Mouse (Mus musculus): ENCODE results near the gene Mrnip.
"Not testable (repeated sequence)": the region's sequence is repeated elsewhere in the genome, so short reads cannot be mapped to it uniquely, and the experiment has no call there.

The Mrnip gene

GRCm38 (mm10) chr11:50174111-50174729 is at the start of gene Mrnip:
Mrnip (plus strand) TSS chr11:50174444.
- in situ Hi-C loops (cut with MboI; ENCODE audit: unreplicated experiment in 2 of 2), result not testable (repeated sequence)

DNA sequence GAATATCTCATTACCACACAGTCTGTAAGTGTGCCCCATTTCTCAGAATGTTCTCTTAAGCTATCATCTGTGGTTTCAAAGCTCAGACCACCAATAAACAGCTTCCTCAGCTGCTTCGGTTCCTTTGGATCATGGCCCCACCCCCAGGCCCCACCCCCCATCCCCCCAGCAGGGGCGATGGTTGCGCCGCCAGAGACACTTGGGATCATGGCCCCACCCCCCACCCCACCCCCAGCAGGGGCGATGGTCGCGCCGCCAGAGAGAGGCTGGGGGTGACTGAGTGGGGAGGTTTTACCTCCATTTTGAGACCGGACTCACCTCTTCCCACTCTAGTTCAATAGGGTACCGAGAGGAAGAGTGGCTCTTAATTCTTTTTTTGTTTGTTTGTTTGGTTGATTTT is 46.5 kb upstream of the Mrnip start:
- in situ Hi-C loops (cut with MboI; ENCODE audit: unreplicated experiment in 2 of 2), result loop anchor here in 1 of 2 experiments (25.0 kb wide), 2 partner anchors 415 to 710 kb away; partner anchors contain the start of genes Cnot6, Zfp354c and Zfp879

DNA sequence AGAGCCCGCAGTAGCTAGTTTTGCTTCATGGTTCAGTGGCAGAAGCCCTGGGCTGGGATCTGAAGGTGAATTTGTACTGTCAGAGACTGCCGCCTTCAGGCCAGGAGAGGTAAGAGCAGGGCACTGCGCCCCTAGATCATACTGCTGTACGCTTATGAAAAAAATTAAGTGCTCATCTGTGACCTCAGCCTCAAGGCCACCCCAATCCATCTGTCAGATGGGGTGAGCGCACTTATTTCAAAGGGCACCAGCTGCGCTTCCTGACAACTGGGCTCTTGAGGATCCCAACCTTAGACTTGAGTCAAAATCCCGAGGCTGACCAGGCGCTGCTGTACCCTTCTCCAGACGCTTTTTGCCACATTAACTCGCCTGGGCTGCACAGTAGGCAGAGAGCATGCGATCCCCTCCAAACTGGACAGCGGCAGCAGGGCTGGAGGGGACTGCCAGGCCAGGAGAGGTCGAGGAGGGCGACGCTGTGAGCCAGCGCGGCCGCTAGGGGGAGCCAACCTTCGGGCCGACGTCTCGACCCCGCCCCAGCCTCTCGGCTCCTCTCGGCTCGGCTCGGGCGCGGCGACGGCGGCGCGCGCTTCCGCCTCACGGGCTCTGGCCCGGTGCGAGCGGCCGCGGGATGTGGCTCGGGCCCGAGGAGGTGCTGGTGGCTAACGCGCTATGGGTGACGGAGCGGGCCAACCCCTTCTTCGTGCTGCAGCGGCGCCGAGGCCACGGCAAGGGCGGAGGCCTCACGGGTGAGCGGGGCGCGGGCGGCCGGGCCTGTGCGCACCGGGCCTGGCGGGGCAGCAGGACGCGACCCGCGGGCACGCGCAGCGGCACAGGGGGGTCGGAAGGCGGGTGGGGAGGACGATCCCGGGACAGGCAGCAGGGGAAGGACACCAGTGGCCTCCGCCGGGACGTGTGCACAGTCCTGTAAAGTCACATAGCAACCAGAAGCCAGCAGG is 43.2 kb upstream of the Mrnip start, which contains the start of gene Tbc1d9b:
TSS of gene Tbc1d9b (plus strand) at position 586 of the 956 bp plus-strand sequence.
- in situ Hi-C loops (cut with MboI; ENCODE audit: unreplicated experiment in 2 of 2), result loop anchor here in 1 of 2 experiments (10.0 to 25.0 kb wide), 3 partner anchors 94 to 706 kb away; partner anchors contain the start of genes Cnot6, Zfp354c and Zfp879

DNA sequence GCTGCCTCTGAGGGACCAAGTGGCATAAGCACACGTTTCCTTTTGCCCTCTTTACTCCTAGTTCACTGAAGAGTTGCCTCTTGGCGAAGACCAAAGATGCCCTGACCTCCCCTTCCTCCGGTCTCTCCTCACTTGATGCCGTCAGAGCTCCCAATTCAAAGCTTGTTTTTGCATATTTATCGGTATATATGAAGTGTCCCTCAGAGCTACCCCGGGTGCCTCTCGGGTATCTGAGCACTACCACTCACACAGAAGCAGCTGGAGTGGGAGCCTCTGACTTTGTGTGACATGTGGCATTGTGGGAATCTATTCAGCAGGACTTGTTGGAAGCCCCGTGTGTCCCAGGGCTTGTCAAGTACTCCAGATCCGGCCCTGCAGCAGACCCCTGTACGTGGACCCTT is 42.4 kb upstream of the Mrnip start:
- in situ Hi-C loops (cut with MboI; ENCODE audit: unreplicated experiment in 2 of 2), result loop anchor here in 1 of 2 experiments (10.0 to 25.0 kb wide), 3 partner anchors 93 to 706 kb away; partner anchors contain the start of genes Cnot6, Zfp354c and Zfp879

DNA sequence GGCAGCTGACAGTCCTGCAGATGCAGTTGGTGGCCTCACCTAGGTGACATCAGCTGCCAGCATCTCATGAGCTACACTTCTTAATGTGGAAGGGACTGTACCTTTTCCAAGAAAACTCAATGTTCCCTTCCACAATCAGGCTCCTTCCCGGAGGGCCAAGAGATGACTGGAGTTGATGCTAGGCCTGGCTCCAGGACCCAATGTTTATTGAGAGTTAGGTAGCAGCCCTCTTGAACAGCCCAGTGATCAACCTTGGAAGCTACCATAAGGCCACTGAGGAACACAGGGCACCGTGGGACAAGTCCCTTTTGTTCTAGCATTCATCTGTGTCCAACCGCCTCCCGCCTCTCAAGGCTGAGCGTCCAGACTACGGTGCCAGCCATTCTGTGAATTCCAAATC is 42.0 kb upstream of the Mrnip start:
- in situ Hi-C loops (cut with MboI; ENCODE audit: unreplicated experiment in 2 of 2), result loop anchor here in 1 of 2 experiments (10.0 to 25.0 kb wide), 3 partner anchors 93 to 705 kb away; partner anchors contain the start of genes Cnot6, Zfp354c and Zfp879

DNA sequence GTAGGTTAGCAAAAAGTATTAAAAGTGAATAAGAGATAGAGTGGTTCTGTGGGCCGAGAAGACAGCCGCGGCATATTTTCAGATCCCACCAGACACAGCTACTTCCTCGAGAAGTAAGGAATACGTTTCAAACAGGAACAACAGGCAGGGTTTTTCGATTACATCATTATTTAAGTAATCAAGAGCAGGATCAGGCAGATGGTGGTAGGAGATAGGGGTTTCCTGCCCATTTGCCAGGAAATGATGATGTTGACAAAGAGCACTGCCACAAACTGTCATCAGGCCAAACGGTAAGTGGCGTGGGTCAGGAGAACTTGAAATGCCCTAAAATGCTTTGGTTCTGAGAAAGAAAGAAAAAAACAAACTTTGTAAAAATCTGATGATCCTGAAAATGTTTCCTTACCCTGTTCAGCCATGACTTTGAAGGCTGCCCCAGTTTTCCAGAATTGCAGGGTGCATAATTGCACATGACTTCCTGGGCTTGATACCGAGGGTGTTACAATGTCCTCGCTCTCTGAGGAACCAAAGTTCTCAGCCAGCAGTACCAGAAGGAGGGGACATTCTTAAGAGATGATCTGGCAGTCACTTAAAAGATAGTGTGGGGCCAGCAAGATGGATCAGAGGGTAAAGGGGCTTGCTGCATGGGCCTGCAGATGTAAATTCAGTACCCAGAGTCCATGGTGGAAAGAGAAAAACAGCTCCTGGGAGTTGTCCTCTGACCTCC is 39.9 kb upstream of the Mrnip start:
- in situ Hi-C loops (cut with MboI; ENCODE audit: unreplicated experiment in 2 of 2), result loop anchor here in 1 of 2 experiments (10.0 to 25.0 kb wide), 3 partner anchors 91 to 703 kb away; partner anchors contain the start of genes Cnot6, Zfp354c and Zfp879

GRCm38 (mm10) chr11:50138206-50138822 is 35.9 kb upstream of the Mrnip start:
- in situ Hi-C loops (cut with MboI; ENCODE audit: unreplicated experiment in 2 of 2), result loop anchor here in 1 of 2 experiments (10.0 to 25.0 kb wide), 3 partner anchors 86 to 699 kb away; partner anchors contain the start of genes Cnot6, Zfp354c and Zfp879

- in situ Hi-C loops (cut with MboI; ENCODE audit: unreplicated experiment in 2 of 2), result loop anchor here in 1 of 2 experiments (10.0 to 25.0 kb wide), 3 partner anchors 85 to 698 kb away; partner anchors contain the start of genes Cnot6, Zfp354c and Zfp879
These were observed 34.7 kb upstream of the Mrnip start for GRCm38 (mm10) chr11:50139571-50139970.

GRCm38 (mm10) chr11:50145529-50145928 is 28.7 kb upstream of the Mrnip start:
- in situ Hi-C loops (cut with MboI; ENCODE audit: unreplicated experiment in 2 of 2), result loop anchor here in 1 of 2 experiments (25.0 kb wide), 2 partner anchors 433 to 692 kb away; partner anchors contain the start of genes Cnot6, Zfp354c and Zfp879

GRCm38 (mm10) chr11:50146121-50146520 is 28.1 kb upstream of the Mrnip start:
- in situ Hi-C loops (cut with MboI; ENCODE audit: unreplicated experiment in 2 of 2), result loop anchor here in 1 of 2 experiments (25.0 kb wide), 2 partner anchors 434 to 691 kb away; partner anchors contain the start of genes Cnot6, Zfp354c and Zfp879

- in situ Hi-C loops (cut with MboI; ENCODE audit: unreplicated experiment in 2 of 2), result loop anchor here in 1 of 2 experiments (25.0 kb wide), 2 partner anchors 435 to 690 kb away; partner anchors contain the start of genes Cnot6, Zfp354c and Zfp879
These were observed 26.8 kb upstream of the Mrnip start for GRCm38 (mm10) chr11:50147267-50147957.

GRCm38 (mm10) chr11:50147958-50148476 is 26.2 kb upstream of the Mrnip start:
- in situ Hi-C loops (cut with MboI; ENCODE audit: unreplicated experiment in 2 of 2), result loop anchor here in 1 of 2 experiments (25.0 kb wide), 2 partner anchors 436 to 689 kb away; partner anchors contain the start of genes Cnot6, Zfp354c and Zfp879

DNA sequence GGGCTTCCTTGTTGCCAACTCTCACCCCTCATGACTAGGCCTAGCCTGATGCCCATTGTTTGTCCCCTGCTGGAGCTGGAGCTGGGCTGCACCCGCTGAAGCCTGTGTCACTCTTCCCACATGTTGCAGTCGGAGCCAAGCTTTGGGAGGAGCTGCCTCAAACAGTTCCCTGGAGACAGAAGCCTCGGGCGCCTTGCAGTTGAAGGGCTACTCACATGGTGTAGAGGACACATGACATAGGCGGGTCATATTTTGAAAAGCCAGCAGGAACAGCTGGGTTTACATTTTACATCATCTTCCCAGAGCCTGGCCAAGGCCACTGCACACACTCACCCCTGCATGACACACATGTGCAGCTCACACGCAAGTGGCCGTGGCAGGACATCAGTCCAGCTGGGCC is 25.0 kb upstream of the Mrnip start:
- in situ Hi-C loops (cut with MboI; ENCODE audit: unreplicated experiment in 2 of 2), result loop anchor here in 1 of 2 experiments (25.0 kb wide), 2 partner anchors 437 to 688 kb away; partner anchors contain the start of genes Cnot6, Zfp354c and Zfp879

- in situ Hi-C loops (cut with MboI; ENCODE audit: unreplicated experiment in 2 of 2), result loop anchor here in 1 of 2 experiments (25.0 kb wide), 2 partner anchors 437 to 688 kb away; partner anchors contain the start of genes Cnot6, Zfp354c and Zfp879
These were observed 24.6 kb upstream of the Mrnip start for GRCm38 (mm10) chr11:50149603-50150150.

- in situ Hi-C loops (cut with MboI; ENCODE audit: unreplicated experiment in 2 of 2), result no loop called here
These were observed 22.9 kb upstream of the Mrnip start for GRCm38 (mm10) chr11:50151374-50151773.

- in situ Hi-C loops (cut with MboI; ENCODE audit: unreplicated experiment in 2 of 2), result no loop called here
These were observed 20.1 kb upstream of the Mrnip start for GRCm38 (mm10) chr11:50154166-50154565.

DNA sequence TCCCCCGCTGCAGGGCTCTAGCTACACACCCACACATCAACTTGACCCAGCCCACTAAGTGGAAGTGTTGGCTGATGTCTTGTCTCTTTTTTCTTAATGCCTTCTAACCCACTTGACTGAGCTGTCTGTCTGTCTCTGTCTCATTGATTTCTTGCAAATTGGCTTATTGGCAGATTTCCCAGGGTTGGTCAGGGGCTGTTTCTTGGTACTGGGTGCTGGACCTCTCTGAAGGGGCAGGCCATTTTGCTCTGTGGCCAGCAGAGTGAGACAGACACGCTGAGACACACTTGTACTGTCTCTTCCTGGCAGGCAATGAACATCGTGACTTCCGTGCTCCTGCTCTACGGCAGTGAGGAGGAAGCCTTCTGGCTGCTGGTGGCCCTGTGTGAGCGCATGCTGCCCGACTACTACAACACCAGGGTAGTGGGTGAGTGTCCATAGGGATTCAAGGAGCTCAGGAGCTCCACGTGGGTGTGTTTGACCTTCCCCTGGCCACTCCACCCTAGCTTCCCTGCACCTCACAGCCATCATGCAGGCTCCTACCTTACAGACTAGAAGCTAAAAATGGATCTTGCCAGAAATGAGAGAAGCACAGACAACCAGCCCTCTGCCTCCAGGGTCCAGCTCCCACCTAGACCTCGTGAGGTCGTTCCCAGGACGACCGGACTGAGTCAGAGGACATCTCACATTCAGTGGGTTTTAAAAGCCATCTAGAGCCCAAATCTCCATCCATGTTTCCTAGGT is 19.3 kb upstream of the Mrnip start:
- in situ Hi-C loops (cut with MboI; ENCODE audit: unreplicated experiment in 2 of 2), result no loop called here

All from v-Abl transformed pro-B cells (cell line).